Mouse (Mus musculus): Measurements from ENCODE around the gene Gm10322. TPM values are rescaled to one million over a fixed set of nuclear protein-coding genes. Genes with fewer than 3 reads are reported as not detected.

The Gm10322 gene
- polyA plus RNA-seq, 1 experiment from 2014 or later = not detected

DNA sequence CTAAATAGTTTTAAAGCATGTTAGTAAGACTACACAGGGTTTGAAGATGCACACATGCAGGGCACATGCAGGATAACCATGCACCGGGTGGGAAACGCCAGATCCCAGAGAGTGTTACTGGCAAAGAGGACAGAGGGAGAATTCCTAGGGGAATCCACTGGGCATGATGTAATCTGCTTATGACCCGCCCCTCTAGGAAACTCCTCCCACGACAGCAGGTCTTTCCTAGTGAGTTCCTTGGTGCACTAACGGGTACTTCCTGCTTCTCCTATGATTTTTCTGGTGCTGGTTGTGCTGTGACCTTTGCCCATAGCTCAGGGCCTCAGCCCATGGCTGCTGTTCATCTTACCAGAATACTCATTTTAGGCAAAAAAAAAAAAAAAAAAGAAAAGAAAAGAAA is 12.0 kb upstream of the Gm10322 start:
- Histone ChIP-seq H3K9me3 (no peaks in the 10 kb centered on the region), H3K9ac (no peak overlapping the region), H3K4me1 (0 out of 2 replicates have a peak, but pooled peaks cover 5% of the 10 kb centered on the region), H3K4me3 (replicated peaks) (no peak overlapping the region), H3K27me3 (no peaks in the 10 kb centered on the region), H3K36me3 (replicated peaks) (no peaks in the 10 kb centered on the region), H3K27ac (no peak overlapping the region), H3K4me2 (no peak overlapping the region)
- 65% methylated on average over 5 of the region's 5 CpGs for WGBS
- ATAC-seq (ENCODE audit: low FRiP score) = no peak

DNA sequence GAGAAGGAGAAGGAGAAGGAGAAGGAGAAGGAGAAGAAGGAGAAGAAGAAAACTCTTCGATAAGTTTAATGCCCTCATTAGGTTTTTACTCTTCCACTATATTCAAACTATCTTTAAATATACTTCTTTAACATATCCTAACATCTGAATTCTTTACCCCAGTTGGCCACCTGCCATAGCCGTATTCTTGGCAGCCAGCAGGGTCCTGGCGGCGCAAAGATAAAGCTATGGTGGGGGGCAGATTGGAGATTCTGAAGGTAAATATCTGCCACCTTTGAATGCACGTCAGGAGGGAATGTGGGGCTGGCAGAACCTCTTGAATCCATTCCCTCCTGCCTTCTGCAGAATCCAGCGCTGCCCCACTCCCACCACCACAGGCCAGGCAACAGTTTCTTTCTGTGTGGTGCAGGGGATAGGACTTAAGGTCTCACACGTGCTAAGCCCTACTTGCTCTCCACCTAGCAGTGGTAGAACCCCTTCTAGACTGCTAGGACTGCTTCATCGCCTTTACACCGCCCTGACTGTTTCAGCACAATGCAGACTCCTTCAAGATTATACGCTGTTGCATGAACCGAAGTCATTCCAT is 10.9 kb upstream of the Gm10322 start:
- Histone ChIP-seq H3K9ac (no peak overlapping the region), H3K27ac (no peak overlapping the region)

DNA sequence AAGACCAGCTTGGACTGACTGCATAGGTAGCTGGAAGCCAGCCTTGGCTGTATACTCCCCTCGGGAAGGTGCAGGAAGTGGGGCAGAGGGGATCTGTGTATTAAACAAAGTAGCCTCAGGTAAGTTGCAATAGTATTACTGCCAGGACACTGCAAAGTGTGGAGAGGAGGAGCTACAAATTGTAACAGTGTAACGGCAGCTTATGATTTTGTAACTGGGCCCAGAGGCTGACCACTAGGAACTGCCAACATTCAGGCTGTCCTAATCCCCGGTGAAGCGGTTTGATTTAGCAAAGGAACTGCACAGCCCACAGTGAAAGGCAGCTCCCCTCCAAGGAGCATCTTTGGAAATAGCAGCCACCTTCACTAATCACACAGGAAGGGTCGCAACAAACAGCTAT is 2.6 kb upstream of the Gm10322 start:
- H3K9me3 ChIP-seq = no peaks in the 10 kb centered on the region
- no peak overlapping the region for H3K9ac ChIP-seq
- H3K4me3 ChIP-seq (replicated peaks) = no peak overlapping the region
- no peak overlapping the region for H3K27ac ChIP-seq
- H3K27me3 ChIP-seq = no peaks in the 10 kb centered on the region
- no peak for ATAC-seq (ENCODE audit: low FRiP score)
- WGBS = 74% methylated on average over 5 of the region's 5 CpGs
- H3K36me3 ChIP-seq (replicated peaks) = no peaks in the 10 kb centered on the region
- H3K4me1 ChIP-seq = peaks cover 23% of the 10 kb centered on the region
- H3K4me2 ChIP-seq = no peak overlapping the region

More for the DNA sequence above, 10.9 kb upstream of the Gm10322 start:
- WGBS = 88% methylated on average over 11 of the region's 11 CpGs
- Histone ChIP-seq H3K4me2 (no peak overlapping the region), H3K36me3 (replicated peaks) (no peaks in the 10 kb centered on the region), H3K4me3 (replicated peaks) (no peak overlapping the region), H3K4me1 (0 out of 2 replicates have a peak, but pooled peaks cover 5% of the 10 kb centered on the region), H3K27me3 (no peaks in the 10 kb centered on the region), H3K9me3 (no peaks in the 10 kb centered on the region)
- no peak for ATAC-seq (ENCODE audit: low FRiP score)

DNA sequence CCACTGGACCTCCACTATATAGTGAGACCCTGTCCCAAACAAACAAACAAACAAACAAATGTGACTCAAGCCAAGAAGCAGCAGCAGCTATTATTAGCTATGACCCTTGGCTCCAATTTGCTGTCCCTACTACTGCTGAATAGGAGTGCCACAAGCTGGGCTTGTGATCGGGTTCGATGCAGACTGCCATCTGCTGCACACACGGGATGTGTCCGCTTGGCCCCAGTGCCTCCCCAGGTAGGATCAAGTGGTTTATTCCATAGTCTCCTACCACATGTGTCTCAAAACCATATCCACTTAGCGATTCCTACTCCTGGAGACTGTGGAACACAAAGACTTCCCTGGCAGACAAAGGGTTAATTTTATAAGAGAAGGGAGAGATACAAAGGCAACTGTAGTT is 1.7 kb upstream of the Gm10322 start:
- no peak overlapping the region for H3K9ac ChIP-seq
- H3K36me3 ChIP-seq (replicated peaks) = no peaks in the 10 kb centered on the region
- no peak overlapping the region for H3K27ac ChIP-seq
- H3K27me3 ChIP-seq = no peaks in the 10 kb centered on the region
- no peak for ATAC-seq (ENCODE audit: low FRiP score)
- 84% methylated on average over 5 of the region's 5 CpGs for WGBS
- peaks cover 22% of the 10 kb centered on the region for H3K4me1 ChIP-seq
- no peak overlapping the region for H3K4me3 ChIP-seq (replicated peaks)
- H3K4me2 ChIP-seq = 0 out of 2 replicates have a peak overlapping the region, but pooled peaks have one; percentile 13
- no peaks in the 10 kb centered on the region for H3K9me3 ChIP-seq

DNA sequence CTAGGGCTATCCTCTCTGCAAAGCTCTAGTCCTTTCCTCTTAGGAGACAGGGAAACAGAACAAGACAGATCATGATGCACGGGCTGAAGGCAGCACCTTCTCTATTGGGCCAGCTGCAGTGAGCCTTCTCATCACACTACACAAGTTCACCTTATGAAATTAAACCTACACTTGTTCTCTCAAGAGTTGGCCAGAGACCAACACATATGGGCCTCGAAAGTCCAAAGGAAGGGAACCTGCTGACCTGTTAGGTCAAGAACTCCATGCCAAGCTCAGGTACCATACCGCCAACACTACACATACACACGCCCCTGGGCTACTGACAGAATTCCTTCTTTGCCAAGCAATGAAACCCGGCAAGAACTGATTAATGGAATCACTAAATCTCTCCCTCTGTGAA is 452 bp upstream of the Gm10322 start:
- H3K27ac ChIP-seq = no peak overlapping the region
- no peak for ATAC-seq (ENCODE audit: low FRiP score)
- 32% methylated on average over 5 of the region's 5 CpGs for WGBS
- H3K27me3 ChIP-seq = no peaks in the 10 kb centered on the region
- H3K4me1 ChIP-seq = peaks cover 22% of the 10 kb centered on the region
- H3K9ac ChIP-seq = peak overlapping the region; percentile 83
- H3K9me3 ChIP-seq = no peaks in the 10 kb centered on the region
- no peaks in the 10 kb centered on the region for H3K36me3 ChIP-seq (replicated peaks)
- H3K4me2 ChIP-seq = peak overlapping the region; percentile 87
- H3K4me3 ChIP-seq (replicated peaks) = peak overlapping the region; percentile 74

DNA sequence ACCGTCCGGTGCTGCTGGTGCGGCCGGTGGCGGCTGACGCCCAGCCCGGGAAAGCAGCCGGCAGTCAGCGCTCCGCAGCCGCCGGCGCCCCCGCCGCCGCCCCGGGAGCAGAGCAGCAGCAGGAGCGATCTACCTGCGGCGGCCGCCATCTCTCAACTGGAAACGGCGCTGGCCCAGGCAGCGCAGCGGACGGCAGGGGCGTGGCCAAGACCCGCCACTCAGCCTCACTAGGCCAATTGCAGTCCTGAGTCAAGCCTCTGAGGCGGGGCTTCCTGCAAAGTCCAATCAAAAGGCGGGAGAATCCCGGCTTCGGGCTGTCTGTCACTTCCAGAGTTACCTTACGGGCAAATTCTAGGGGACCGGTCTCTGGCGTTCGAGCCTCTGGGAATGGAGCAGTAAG is 659 bp downstream of the Gm10322 start, which contains the start of gene Mcu:
TSS of gene Mcu (minus strand) at position 171 of the 400 bp plus-strand sequence.
- peak; percentile 100 for ATAC-seq (ENCODE audit: low FRiP score)
- H3K36me3 ChIP-seq (replicated peaks) = no peaks in the 10 kb centered on the region
- H3K9me3 ChIP-seq = no peaks in the 10 kb centered on the region
- H3K27ac ChIP-seq = peak within 1 kb of the TSS; percentile 80
- peak within 1 kb of the TSS; percentile 87 for H3K4me2 ChIP-seq
- H3K27me3 ChIP-seq = no peaks in the 10 kb centered on the region
- H3K9ac ChIP-seq = peak within 1 kb of the TSS; percentile 83
- H3K4me1 ChIP-seq = peaks cover 22% of the 10 kb centered on the region
- WGBS = under 1% methylated on average over 36 of the region's 36 CpGs
- peak within 1 kb of the TSS; percentile 74 for H3K4me3 ChIP-seq (replicated peaks)

DNA sequence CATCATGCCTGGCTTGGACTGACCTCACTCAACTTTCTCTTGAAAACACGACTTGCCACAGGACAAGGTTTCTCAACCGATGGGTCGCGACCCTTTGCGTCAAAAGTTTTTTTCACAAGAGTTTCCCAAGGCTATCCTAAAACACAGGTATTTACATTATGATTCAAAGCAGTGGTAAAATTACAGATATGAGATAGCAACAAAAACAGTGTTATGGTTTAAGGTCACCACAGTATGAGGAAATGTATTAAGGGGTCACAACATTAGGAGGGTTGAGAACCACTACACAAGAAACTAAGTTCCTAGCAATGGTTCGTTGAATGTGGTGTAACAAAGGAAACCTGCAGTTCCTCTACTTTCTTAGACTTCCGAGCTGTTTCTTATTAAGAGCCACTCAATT is 1.9 kb downstream of the Gm10322 start:
- H3K27me3 ChIP-seq = no peaks in the 10 kb centered on the region
- H3K36me3 ChIP-seq (replicated peaks) = no peaks in the 10 kb centered on the region
- no peaks in the 10 kb centered on the region for H3K9me3 ChIP-seq
- H3K4me3 ChIP-seq (replicated peaks) = no peak overlapping the region
- WGBS = 94% methylated on average over 7 of the region's 7 CpGs
- H3K9ac ChIP-seq = no peak overlapping the region
- no peak overlapping the region for H3K4me2 ChIP-seq
- no peak overlapping the region for H3K27ac ChIP-seq
- ATAC-seq (ENCODE audit: low FRiP score) = no peak
- peaks cover 22% of the 10 kb centered on the region for H3K4me1 ChIP-seq

DNA sequence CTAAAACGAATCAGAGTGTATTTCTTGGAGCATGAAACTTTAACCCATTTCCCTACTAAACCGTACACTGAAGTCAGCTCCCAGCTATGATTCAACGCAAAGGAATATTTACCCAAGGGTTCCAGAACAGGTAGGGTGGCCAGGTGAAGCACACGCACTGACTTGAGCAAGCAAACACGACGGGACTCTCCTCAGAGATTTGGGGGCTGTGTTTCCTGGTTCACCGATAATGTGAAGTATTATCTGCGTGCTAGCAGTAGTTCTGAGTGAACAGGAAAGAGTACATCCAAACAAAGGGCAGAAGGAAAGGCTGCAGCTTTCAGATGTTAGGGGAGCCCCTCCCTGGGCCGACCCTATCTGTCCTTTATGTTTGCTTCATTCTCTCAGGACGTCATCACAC is 5.5 kb downstream of the Gm10322 start:
- peaks cover 4% of the 10 kb centered on the region; the same call in 1 of the 2 replicates for H3K27me3 ChIP-seq
- H3K27ac ChIP-seq = no peak overlapping the region
- peaks cover 5% of the 10 kb centered on the region for H3K4me1 ChIP-seq
- no peaks in the 10 kb centered on the region for H3K9me3 ChIP-seq
- ATAC-seq (ENCODE audit: low FRiP score) = no peak
- no peak overlapping the region for H3K4me2 ChIP-seq
- 82% methylated on average over 10 of the region's 10 CpGs for WGBS
- no peaks in the 10 kb centered on the region for H3K36me3 ChIP-seq (replicated peaks)
- H3K9ac ChIP-seq = no peak overlapping the region
- H3K4me3 ChIP-seq (replicated peaks) = no peak overlapping the region

DNA sequence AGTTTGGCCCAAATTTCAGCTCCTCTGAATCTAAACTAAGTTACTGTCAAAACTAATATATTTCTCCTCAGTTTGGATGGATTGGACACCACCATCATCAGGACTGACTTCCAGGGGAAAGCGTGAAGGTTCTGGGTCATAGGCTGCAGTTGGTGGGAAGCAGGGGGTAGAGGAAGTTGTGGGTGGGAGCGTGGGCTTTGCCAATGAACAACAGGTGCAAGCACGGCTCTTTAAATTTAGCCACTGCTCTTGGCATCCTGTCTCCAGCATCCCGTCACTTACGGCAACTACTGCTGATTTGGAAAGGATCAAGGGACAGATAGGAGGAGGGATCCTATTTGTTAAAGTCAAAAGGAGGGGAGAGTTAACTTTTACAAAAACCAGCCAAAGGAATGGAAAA is 7.6 kb downstream of the Gm10322 start:
- Histone ChIP-seq H3K27me3 (peaks cover 4% of the 10 kb centered on the region; the same call in 1 of the 2 replicates), H3K9me3 (no peaks in the 10 kb centered on the region), H3K4me1 (peaks cover 10% of the 10 kb centered on the region), H3K27ac (no peak overlapping the region), H3K36me3 (replicated peaks) (no peaks in the 10 kb centered on the region), H3K9ac (no peak overlapping the region), H3K4me2 (no peak overlapping the region), H3K4me3 (replicated peaks) (no peak overlapping the region)
- WGBS = 76% methylated on average over 5 of the region's 5 CpGs
- no peak for ATAC-seq (ENCODE audit: low FRiP score)

DNA sequence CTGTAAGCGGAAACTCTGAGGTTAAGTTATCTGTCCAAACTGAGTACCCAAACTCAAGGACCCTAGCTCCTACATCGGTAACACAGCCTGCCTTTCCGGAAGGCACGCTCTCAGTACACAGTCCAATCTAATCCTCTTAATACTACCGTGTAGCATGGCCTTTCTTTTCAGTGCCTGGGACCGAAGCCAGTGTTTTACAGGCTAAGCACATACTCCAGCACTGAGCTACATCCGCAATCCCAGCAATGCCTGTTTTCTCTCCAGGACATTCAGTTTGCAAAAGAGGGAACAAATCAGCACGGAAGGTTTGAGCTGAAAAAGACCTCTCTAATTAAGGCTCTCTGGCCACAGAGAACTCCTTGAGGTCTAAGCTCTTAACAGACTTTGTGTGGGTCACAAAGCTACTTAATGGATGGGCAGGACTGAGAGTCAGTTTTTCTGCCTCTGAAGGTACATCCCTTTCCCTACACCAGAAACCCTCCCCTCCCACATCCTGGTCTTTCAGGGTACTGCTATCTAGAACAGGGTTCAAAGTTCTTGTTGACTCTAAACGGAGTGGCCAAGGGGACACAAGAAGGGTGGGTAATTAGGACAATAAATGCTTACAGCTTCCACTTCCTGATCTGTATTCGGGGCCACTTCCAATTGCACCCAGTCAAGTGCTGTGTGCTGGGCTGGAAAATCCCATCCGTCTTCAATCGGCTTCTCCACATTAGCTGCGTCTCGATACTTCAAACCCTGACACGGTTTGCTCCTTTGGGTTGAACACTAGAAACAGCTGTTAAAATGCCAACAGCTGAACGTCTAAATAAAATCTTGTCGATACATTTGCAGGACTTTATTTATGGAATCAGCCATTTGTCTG is 13.0 kb downstream of the Gm10322 start:
- Histone ChIP-seq H3K9me3 (no peaks in the 10 kb centered on the region), H3K27me3 (peaks cover 4% of the 10 kb centered on the region; the same call in 1 of the 2 replicates), H3K27ac (0 out of 2 replicates have a peak overlapping the region, but pooled peaks have one; percentile 11), H3K4me3 (replicated peaks) (no peak overlapping the region), H3K4me1 (peaks cover 20% of the 10 kb centered on the region), H3K4me2 (no peak overlapping the region), H3K36me3 (replicated peaks) (no peaks in the 10 kb centered on the region), H3K9ac (no peak overlapping the region)
- WGBS = 40% methylated on average over 17 of the region's 17 CpGs
- ATAC-seq (ENCODE audit: low FRiP score) = no peak

DNA sequence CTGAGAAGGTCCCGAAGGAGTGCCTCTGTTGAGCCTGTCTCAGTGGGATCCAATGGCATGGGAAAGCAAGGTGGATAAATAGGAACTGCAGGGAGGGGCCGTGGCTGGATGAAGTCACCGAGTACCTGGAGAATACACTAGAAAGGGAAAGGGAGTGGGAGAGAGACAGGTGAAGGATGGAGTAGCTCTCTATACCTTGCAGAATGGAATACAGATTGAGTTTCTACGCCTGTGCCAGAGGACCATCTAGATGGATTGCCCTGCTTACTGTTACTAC is 13.6 kb downstream of the Gm10322 start:
- no peak overlapping the region for H3K4me3 ChIP-seq (replicated peaks)
- no peak overlapping the region for H3K9ac ChIP-seq
- no peak overlapping the region for H3K4me2 ChIP-seq
- peaks cover 4% of the 10 kb centered on the region; the same call in 1 of the 2 replicates for H3K27me3 ChIP-seq
- peaks cover 20% of the 10 kb centered on the region for H3K4me1 ChIP-seq
- no peak overlapping the region for H3K27ac ChIP-seq
- H3K36me3 ChIP-seq (replicated peaks) = no peaks in the 10 kb centered on the region
- no peak for ATAC-seq (ENCODE audit: low FRiP score)
- no peaks in the 10 kb centered on the region for H3K9me3 ChIP-seq
- 82% methylated on average over 4 of the region's 4 CpGs for WGBS

DNA sequence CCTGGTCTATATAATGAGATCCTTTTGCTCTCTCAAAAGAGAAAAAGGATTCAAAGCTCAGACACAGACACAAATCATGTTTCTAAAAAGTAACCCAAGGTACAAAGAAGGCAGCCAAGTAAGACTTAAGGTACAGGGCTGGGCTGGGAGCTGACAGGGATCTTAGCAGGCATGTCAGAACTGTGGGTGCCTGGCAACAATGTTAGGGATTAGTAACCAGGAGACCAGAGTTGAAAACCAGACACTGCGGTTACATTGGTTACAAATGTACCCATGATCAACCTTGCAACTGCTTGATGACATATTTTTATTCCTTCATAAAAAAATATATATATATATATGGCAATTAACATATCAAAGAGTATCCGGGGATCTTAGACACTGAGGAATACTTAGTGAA is 20.2 kb downstream of the Gm10322 start:
- ATAC-seq (ENCODE audit: low FRiP score) = no peak
- Histone ChIP-seq H3K36me3 (replicated peaks) (no peaks in the 10 kb centered on the region), H3K4me3 (replicated peaks) (no peak overlapping the region), H3K9ac (no peak overlapping the region), H3K4me2 (no peak overlapping the region), H3K4me1 (no peaks in the 10 kb centered on the region), H3K27me3 (no peaks in the 10 kb centered on the region), H3K9me3 (no peaks in the 10 kb centered on the region), H3K27ac (no peak overlapping the region)
- 72% methylated on average over 2 of the region's 2 CpGs for WGBS

Measured in forebrain, embryonic 12.5 days (tissue).